Mouse (Mus musculus): ENCODE measurements at regions not wholly inside any gene's neighbourhood (a gene's known extent, or its start where the extent isn't known, plus 50 kb on each side); places are given as distances from the start of the nearest gene placed in this dataset.
"Not testable (repeated sequence)": the region's sequence is repeated elsewhere in the genome, so short reads cannot be mapped to it uniquely, and the experiment has no call there.

DNA sequence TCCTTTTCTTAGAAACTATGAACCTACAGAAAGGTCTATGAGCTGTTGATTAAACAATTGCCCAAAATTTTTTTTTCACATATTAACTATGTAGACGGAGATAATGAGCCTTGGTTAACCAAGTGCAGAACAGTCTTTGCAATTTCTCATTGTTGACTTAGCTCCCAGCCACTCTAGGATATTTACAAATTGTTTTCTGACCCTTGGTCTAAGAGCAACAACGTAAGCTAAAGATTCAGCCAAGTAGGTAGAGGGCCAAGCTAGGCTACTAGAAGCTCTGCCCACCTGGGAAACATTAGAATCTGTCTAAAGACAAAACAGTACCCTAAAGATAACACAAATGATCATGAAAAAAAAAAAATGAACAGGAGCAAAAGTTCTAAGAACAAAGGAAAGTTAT is 67.5 kb upstream of the Map9 start:
- no peak for DNase-seq (ENCODE audit: low spot score)

DNA sequence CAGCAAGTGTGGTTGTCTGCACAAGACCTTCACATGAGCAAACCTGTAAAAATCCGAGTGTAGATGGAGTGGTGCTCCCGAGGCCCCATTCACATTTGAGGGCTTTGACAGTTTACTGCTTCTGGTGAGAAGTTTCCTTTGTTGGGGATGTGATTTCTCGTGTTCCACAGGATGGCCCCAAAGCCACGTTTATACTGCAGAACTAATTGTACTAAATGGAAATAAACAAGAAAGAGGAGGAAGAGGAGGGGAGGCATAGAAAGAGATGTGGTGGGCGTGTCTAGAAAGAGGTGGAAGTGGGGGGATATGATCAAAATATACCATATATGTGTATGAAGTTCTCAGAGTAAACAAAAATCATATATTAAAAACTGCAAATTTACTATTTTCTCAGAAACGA is 68.8 kb upstream of the Map9 start:
- DNase-seq (ENCODE audit: low spot score): no peak

DNA sequence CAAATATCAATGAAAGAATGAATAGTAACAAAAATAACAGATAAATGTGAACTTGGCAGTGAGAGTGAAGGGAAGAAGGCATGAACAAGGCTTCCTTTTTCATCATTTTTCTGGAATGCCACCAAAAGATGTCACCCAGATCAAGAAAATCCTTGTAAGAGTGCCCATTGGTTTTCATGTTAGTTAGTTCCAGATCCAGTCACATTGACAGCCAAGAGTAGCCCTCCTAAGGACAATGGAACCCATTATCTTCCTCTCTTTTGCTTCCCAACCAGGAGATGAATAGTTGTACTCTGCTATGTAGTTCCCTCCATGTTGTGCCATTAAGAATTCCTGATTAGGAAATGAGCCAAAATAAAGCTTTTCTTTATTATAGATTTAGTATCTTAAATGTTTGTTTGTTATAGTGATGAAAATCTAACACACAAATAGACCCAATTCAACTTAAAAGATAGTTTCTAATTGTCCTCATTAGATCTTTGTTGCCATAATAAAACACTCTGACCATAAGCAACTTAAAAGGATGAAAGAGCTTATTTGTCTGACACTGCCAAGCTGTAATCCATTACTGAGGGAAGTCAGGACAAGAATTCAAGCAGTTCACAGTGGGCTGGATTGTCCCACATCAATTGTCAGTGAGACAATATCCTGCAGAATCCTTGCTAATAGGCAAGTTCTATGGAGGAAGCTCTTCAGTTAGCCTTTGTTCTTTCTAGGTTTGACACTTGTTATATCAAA is 80.7 kb upstream of the Map9 start:
- no peak for DNase-seq (ENCODE audit: low spot score)

DNA sequence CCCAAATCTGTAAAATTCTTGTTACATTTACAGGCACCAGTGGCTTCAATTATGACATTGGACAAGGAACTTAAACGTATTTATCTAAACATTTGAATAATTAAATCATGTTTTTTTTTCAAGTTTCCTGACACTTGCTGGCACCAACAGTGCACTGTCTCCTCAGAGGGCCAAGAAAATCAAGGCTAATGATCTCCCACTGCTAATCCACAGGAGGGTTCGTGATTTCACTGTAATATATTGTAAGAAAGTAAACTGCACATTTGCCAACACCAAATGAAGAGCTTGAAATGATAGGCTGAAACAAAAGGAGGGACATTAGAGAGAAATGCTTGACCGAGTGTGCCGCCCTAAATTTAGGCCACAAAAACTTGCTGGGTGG is 82.0 kb upstream of the Map9 start:
- DNase-seq (ENCODE audit: low spot score): no peak

DNA sequence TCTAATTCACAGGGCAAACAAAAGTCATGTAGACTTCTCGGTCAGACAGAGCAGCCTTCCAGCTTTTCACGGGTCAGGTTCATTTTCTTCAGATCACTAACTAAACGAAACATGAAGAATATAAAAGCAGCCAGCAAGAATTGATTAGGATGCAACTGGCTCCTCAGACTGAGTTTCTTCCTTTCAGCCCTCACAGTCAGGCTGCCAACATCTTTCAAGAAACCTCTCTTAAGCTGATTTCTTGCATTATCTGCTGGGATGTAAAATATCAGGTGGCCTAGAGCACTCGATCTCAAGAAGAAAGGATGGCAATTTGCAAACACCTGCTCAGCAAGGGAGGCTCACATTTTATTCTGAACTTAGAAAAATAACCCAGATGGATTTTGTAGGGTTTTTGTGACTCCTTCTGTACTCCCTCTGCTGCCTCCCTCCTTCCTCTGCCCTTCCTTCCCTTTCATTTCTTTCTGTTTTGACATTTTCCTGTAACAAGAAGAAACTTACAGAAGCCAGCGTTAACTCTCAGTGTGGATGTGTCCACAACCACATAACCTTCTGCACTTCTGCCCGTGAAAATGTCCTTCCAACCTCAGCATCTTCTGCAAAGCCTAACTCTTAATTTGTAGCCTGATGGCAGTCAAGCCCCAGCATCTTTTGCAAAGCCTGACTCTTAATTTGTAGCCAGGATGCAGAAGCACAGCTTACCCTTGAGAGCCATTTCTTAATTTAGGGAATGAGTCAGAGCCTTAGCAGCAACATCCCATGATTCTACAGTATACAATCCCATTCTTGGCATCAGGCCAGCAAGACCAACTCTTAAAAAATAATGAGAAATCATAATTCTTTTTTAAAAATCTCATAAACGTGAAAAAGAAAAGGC is 82.7 kb upstream of the Map9 start:
- DNase-seq (ENCODE audit: low spot score): no peak

DNA sequence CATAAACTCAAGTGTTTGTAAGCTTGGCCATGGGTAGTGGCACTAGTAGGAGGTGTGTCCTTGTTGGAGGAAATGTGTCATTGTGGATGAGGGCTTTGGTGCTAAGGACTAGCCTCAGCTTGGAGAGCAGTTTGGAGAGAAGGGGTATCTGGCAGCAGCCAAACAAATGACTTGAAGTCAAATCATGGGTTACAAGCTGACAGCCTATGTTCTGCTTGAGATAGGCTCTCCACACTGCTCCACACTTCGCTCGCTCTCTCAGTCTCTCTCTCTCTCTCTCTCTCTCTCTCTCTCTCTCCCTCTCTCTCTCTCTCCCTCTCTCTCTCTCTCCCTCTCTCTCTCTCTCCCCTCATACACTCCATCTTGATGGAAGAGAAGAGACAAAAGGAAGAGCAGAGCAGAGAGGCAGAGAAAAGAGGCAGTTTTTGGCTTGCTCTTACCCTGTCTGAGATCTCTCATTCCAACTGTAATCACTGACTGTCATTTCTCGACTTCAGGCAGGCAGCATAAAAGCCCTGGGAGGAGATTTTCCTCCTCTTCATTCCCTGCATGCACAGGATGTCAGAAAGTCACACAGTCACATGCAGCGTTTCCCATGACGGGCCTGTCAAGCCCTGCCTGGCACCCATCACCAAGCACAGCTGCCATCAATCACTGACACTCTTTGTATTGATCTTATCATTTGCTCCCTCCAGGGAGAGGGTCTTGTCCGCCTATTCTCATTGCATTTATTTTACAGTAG is 83.5 kb upstream of the Map9 start:
- no peak for DNase-seq (ENCODE audit: low spot score)

DNA sequence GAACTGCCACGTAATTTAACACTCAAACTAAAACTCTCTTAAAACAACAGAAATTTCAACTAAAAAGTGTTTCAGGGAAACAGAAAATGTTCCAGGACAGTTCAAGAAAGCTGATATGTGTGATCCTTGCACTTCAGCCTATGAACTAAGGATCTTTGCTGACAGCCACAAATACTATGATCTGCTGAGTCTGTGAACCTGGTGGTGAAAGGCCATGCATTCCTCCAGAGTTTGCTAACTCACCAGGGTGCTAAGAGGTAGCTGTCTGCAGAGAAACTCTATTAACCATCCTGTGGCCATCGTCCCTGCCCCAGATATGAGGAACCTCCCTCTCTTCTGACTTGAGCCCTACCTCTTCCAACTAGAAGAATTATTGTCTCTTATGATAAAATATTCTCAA is 84.3 kb upstream of the Map9 start:
- DNase-seq (ENCODE audit: low spot score): not testable (repeated sequence)

DNA sequence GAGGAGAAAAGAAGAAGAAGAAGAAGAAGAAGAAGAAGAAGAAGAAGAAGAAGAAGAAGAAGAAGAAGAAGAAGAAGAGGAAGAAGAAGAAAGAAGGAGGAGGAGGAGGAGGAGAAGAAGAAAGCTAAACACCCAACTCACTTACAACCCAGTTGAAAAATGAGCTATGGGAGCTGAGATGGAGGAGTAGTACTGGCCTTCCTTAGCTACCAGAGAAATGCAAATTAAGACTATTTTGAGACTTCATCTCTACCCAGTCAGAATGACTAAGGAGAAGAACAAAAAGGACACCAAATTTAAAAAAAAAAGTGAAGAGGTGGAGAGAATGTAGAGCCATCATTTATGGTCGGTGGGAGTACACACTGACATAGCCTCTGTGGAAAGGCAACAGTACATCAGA is 85.9 kb upstream of the Map9 start:
- no peak for DNase-seq (ENCODE audit: low spot score)

DNA sequence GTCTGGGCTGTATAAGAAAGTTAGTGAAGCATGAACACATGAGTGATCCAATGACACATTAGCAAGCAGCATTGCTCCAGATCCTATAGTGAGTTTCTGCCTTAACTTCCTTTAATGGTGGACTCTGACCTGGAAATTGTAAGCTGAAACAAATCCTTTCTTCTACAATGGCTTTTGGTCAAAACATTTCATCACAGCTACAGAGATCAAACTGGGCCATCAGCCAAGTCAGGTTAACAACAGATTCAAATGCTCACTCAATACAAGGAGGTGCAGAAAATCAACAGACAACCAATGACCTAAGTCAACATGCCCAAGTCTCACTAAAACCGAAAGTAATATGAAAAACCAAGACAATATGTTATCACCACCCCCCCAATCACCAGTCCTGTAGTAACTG is 91.9 kb upstream of the Map9 start:
- no peak for DNase-seq (ENCODE audit: low spot score)

DNA sequence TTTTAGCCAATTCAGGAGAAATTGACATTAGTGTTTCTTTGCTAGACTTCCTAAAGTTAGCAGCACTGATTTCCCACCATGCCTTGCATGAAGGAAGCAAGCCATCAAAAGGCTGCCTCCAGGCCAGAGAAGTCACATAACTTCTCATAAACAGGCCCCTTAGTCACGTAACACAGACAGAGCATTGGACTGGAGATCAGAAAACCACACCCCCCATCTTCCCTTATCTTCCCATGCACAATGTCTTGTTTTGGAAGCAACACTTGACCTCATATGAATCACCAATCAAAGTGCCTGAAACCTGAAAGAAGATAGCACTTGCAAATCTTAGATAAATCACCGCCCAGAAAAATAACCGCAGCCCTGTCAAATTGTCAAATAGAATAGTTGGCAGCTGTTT is 95.9 kb upstream of the Map9 start:
- DNase-seq (ENCODE audit: low spot score): no peak

DNA sequence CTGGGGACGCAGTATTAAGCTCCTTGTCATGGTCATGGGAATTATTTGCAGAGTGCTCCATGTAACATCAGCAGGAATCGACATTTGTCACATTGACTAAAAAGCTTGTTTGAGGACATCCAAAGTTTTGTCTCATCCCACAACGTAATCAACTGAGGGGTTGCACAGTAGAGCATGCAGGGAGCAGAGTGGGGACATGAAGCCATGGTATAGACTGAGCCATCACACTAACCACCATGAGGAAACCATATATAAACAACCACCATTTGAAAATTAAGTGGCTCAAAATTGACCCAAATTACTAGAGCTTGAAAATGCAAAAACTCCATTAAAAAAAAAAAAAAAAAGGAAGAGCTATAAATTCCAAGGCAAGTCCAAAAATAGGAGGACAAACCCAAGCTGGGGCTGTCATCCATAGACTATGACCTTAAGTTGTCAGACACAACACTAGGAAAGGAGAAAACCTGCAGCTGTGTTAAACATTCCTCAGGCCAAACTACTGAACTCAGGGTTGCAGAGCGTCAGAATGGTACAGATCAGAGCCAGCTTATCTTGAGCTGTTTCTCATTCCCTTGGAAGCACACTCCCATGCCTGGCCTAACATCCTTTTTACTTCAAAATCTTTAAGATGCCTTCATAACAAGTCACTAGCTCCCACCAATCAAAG is 97.7 kb upstream of the Map9 start:
- no peak for DNase-seq (ENCODE audit: low spot score)

DNA sequence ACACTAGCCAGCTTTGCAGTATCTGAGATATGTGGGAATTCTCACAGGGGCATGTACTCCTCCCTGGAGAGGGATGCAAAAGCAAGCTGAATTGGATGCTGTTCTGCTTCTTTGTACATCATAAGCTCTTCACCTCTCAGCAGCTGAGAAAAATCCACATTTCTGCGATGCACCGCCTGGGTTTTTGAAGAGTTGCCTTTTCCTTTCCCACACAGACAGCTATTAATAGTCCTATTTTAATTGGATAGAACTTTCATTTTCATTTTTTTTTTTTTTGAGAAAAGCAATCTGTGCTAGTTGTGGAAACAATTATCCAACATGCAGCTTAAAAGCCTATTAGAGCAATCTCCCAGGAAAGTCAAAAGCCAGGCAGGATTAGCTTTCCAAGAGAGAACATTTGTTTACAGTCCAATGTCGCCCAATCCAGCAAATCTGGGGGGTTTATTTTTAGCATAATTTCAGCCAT is 105.2 kb upstream of the Gucy1a1 start:
- peak; percentile 26 for DNase-seq (ENCODE audit: low spot score)

DNA sequence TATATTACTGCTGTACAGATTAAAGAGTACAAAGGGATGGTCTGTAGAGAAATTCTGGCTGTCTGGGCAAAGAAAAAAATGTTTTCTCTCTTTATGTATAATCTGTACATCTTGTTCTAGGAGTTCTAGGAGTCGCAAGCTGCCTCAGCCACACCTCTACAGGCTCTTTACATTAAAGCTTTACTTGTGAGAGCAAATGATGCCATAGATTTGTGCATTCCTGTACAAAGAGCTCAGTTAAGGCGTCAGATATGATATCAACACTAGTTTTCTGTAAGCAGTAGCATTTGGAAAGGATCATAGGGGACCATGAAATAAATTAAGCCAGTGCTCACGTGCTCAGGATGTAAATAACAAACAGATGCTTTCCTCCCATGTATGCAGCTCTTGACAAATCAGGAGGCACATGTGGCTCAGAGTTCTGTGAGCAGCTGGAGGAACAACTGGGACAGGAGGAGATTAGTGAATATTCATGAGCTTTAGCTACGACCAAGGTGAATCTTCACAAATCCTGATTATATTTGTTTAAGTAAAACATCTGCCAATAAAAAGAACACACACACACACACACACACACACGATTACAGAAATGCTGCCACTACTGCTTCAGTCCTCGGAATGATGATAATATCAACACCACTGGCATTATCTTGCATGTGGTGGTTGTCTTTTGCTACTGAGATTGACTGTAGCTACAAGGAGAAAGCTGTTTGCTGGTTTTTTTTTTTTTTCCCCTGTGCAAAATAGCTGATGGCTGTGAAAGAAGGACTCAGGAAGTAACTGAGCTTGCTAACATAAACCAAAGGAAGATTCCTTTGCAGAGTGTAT is 104.6 kb upstream of the Gucy1a1 start:
- no peak for DNase-seq (ENCODE audit: low spot score)

DNA sequence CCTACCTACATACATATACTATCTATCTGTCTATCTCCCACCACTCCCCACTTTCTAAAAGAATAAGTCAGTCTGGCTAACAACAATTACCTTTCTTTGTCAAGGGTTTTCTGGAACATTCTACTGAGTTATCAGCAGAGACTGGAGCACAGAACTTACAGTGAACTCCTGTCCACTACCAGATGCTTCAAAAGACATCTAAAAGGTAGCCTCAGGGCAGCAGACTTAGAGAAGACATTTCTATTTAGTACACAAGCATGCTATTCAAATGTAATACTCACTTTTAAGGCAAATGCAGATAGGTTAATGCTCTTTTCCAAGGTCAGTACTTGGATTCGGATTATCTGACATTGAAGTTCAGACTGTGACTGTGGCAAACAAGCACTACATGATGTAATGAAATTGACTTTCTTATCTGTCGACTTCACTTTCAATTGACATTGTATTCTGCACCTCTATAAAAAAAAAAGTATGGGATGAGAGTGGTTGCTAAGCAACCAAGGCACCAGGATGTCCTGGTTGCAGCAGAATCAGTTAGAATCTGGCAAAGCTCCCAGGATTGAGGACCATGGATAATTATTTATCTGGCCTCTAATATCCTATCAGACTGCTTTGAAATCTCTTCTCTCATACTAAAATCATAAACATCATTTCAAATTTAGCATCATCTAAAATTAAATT is 90.9 kb upstream of the Gucy1a1 start:
- no peak for DNase-seq (ENCODE audit: low spot score)

DNA sequence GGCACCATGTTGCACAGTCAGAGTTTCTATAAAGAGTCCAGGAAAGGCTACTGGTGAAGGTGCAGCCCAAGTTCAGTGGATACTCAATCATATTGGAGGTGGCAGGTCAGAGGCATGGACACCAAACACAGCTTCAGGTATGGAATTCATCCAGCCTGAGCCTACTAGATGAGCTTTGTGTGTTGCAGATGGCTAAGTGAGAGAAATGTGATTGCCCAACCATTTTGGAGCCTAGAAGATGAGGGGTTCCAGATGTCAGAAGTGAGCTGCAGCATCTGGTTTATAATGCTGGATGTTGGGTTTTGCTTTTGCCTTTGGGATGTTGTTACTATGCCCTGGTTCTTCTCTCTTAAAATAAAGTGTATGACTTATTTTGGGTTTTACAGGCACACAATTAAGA is 88.7 kb upstream of the Gucy1a1 start:
- no peak for DNase-seq (ENCODE audit: low spot score)

DNA sequence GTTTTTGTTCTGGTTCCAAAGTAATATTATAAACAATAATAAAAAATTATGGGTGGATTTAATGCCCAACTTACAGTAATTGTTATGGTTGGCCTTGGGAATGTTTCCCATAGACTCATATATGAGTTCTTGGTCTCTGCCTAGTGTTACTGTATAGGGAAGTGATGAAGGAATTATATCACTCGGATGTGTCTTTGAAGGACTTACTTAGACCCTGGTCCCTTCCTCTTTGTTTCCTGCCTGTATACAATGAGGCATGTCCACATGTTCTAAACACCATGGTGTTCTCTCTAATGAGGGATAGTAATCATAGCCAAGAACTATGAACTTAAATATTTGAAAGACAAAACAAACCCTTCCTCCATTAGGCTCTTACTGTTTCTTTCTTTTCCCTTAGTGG is 77.8 kb upstream of the Gucy1a1 start:
- no peak for DNase-seq (ENCODE audit: low spot score)

DNA sequence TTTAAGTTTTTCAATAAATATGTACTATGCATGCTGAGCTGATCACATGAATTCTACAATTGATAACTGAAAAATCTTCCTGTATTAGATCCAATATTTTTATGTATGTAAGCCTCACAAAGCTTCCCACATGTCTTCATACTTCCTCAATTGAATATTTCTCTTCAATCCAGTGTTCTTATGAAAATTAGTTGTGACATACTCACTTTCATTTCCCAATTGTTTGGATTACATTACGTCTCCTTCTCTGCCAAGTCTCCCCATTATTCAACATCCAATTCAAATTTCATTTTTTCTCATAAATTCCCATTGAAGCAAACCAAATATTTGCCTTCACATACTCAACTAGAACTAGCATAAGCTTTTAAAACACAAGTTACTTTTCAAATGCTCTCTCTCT is 76.3 kb upstream of the Gucy1a1 start:
- DNase-seq (ENCODE audit: low spot score): no peak

DNA sequence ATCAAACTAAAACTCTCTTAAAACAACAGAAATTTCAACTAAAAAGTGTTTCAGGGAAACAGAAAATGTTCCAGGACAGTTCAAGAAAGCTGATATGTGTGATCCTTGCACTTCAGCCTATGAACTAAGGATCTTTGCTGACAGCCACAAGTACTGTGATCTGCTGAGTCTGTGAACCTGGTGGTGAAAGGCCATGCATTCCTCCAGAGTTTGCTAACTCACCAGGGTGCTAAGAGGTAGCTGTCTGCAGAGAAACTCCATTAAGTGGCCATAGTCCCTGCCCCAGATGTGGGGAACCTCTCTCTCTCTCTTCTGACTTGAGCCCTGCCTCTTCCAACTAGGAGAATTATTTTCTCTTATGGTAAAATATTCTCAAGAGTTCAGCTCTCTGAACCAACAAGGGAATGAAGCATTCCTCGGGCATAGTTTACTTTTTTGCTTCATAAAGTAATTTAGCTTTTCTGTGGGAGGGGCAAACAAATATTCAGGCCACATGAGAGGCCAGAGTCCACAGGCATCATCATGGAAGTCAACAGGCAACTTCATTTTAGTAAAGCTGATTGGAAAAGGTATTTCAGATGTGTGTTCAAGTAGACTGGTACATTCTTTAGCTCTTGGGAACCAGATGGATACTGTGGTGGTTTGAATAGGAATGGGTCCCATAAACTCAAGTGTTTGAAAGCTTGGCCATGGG is 73.8 kb upstream of the Gucy1a1 start:
- DNase-seq (ENCODE audit: low spot score): not testable (repeated sequence)

DNA sequence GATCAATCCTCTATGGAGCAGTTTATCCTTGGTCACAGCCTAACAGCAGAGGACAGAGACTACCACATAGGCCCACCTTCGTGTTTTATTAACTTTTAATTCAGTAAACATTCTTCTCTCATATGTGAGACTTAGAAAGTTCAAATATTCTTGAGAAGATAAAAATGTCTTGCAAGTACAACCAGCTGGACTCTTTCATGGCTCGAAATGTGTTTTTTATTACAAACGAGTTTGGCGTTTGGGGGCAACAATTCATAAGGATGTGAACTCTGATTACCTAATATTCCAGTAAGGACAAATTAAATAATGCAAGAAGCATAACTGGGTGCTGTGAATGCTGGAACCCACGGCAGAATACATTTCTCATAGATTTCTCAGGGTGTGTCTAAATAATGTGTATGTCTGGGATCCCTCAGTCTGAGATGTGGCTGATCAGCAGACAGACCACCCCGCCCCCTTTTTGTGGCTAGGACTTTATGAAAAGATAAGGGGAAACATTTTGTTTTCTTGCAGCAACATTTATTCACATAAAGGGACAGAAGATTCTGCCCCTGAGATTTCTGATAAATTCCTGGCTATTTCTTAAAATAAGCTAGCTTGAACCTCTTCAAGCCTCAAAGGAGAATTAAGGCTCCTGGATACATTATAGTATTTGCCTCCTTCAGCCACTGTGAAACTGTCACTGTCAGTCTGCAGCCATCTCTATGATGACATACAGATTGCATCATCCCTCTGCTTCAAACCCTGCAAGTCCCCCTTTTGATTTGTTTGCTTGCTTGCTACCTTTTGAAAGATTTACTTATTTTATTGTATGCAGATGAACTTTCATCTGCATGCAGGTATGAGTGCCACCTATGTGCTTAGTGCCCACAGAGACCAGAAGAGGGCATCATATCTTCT is 69.2 kb upstream of the Gucy1a1 start:
- no peak for DNase-seq (ENCODE audit: low spot score)
